Mouse (Mus musculus) megakaryocyte, embryonic 14.5 days (primary cell): ENCODE data around the gene Cdyl2. TPM values are rescaled to one million over a fixed set of nuclear protein-coding genes. Genes with fewer than 3 reads are reported as not detected.

ENCODE experiments used
- H3K27me3 ChIP-seq: replicated peaks from 2 replicates; pipeline ENCODE3; 2012; ENCODE audit warnings: inconsistent platforms
- H3K36me3 ChIP-seq: replicated peaks from 2 replicates; pipeline ENCODE3; 2012; ENCODE audit warnings: low read length, inconsistent platforms, mixed read lengths
- H3K4me1 ChIP-seq: 2 replicates; pipeline ENCODE4 v1.6.1; 2012; ENCODE audit warnings: inconsistent platforms
- H3K4me3 ChIP-seq: replicated peaks from 2 replicates; pipeline ENCODE3; 2012; ENCODE audit warnings: moderate library complexity, mild to moderate bottlenecking, inconsistent platforms
- H3K9me3 ChIP-seq: 2 replicates; pipeline ENCODE4 v1.6.1; 2012; ENCODE audit warnings: inconsistent platforms
- FLI1 ChIP-seq: IDR thresholded peaks from 2 replicates; pipeline ENCODE4 v1.6.1; 2012; ENCODE audit warnings: low read length, inconsistent platforms, mixed read lengths
- GATA1 ChIP-seq: IDR thresholded peaks from 3 replicates; pipeline ENCODE4 v1.6.1; 2012; ENCODE audit warnings: mixed read lengths, low read length, inconsistent platforms, borderline replicate concordance
- polyA plus RNA-seq: library from polyadenylated mRNA; stranded (reverse); fragments of >175 nt; gene quantifications from 2 replicates; pipeline ENCODE4 v1.2.3, GENCODE M21; 2012; ENCODE audit warnings: low replicate concordance; ENCODE audit not compliant: insufficient read depth

The Cdyl2 gene
- polyA plus RNA-seq, 1 experiment: 1.1 TPM

GRCm38 (mm10) chr8:116734176-116734575 is 1.4 kb upstream of the Cdyl2 start:
- Histone ChIP-seq H3K4me1 (peaks cover 22% of the 10 kb centered on the region), H3K4me3 (peak overlapping the region; percentile 35), H3K27me3 (peaks cover 51% of the 10 kb centered on the region), H3K36me3 (no peaks in the 10 kb centered on the region), H3K9me3 (peaks cover 4% of the 10 kb centered on the region)
- TF ChIP-seq FLI1 (no peak), GATA1 (no peak)

DNA sequence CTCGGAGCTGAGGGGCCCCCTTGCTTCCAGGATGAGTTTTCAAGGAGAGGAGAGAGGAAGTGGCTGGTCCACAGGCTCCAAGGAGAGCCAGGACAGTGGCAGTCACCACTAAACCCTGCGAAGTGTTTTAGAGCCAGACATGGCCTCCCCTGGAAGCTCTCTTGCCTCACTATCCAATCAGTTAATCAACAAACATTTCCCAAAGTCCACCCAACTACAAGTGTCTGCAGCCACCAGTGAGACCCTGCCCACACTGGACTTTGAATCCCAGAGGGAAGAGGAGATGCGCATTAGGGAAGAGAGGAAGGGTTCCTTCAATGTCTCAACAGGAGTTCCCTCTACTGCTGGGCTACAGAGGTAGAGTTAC is 840 bp upstream of the Cdyl2 start:
- peaks cover 2% of the 10 kb centered on the region for H3K36me3 ChIP-seq
- H3K4me1 ChIP-seq: peaks cover 22% of the 10 kb centered on the region
- peaks cover 7% of the 10 kb centered on the region for H3K9me3 ChIP-seq
- TF ChIP-seq GATA1: no peak
- no peak for TF ChIP-seq FLI1
- peaks cover 51% of the 10 kb centered on the region for H3K27me3 ChIP-seq
- peak overlapping the region; percentile 94 for H3K4me3 ChIP-seq

GRCm38 (mm10) chr8:116731976-116732683 is 661 bp downstream of the Cdyl2 start:
- Histone ChIP-seq H3K4me3 (peak overlapping the region; percentile 94), H3K36me3 (peaks cover 2% of the 10 kb centered on the region), H3K4me1 (peaks cover 22% of the 10 kb centered on the region), H3K27me3 (peaks cover 49% of the 10 kb centered on the region), H3K9me3 (peaks cover 12% of the 10 kb centered on the region)
- TF ChIP-seq FLI1 (no peak), GATA1 (no peak)

DNA sequence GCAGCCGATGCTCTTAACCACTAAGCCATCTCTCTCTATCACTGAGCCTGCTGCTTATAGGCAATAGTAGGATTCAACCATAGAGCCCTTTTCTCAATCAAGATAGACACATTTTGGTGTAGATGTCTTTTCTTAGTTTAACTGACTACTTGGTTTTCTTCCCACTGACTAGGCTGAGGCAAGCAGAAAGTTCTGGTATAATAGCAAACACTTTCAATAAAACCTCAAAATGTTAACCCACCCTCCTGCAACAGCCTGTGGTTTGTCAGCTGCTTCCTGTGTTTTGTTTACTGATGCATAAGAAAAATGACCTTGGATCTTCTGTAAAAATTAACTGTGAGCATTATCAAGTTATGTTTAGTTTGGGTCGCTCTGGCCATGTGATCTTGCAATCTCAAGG is 11.3 kb downstream of the Cdyl2 start:
- TF ChIP-seq FLI1 (no peak), GATA1 (no peak)
- Histone ChIP-seq H3K36me3 (no peaks in the 10 kb centered on the region), H3K4me1 (no peaks in the 10 kb centered on the region), H3K27me3 (no peaks in the 10 kb centered on the region), H3K9me3 (peaks cover 41% of the 10 kb centered on the region), H3K4me3 (no peak overlapping the region)

DNA sequence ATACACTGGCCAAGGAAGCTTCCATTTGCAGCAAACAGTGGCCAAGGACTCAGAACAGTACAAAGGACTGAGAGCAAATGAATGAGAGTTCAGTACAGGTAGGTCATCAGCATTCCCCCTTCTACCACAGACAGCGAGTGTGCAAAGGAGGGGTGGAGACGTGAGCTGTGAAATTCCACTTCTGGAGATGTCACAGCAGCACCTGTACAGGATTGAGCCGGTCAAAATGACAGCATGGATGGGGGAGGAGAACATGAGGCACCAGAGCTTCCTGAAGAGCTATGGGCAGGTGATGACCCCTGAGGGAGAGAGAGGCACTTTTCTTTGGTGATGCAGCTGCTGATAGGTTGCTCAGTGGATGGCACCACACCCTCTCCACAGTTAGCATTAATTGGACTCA is 25.3 kb downstream of the Cdyl2 start:
- Histone ChIP-seq H3K4me1 (no peaks in the 10 kb centered on the region), H3K4me3 (no peak overlapping the region), H3K27me3 (no peaks in the 10 kb centered on the region), H3K36me3 (no peaks in the 10 kb centered on the region), H3K9me3 (peaks cover 18% of the 10 kb centered on the region)
- TF ChIP-seq FLI1 (no peak), GATA1 (no peak)

DNA sequence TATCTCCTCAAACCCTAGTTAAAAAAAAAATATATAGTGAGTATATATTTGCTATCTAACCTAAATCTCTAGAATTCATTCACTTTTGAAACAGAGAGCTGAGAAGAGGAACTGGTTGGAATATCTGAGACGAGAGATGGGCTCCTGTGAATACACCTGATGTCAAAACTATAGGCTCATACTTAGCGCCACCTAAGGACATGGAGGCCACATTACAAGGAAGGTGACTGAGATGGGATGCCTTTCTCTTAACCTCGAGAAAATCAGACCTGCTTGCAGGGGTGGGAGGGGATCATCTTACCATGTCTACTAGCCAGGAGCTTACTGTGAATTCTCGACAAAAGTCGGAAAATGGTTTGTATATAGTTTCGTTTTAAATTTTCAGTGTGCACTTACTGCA is 30.3 kb downstream of the Cdyl2 start:
- Histone ChIP-seq H3K9me3 (peaks cover 23% of the 10 kb centered on the region), H3K4me1 (no peaks in the 10 kb centered on the region), H3K27me3 (no peaks in the 10 kb centered on the region), H3K4me3 (no peak overlapping the region), H3K36me3 (no peaks in the 10 kb centered on the region)
- TF ChIP-seq GATA1 (no peak), FLI1 (no peak)

GRCm38 (mm10) chr8:116692931-116693330 is 39.9 kb downstream of the Cdyl2 start:
- no peaks in the 10 kb centered on the region for H3K36me3 ChIP-seq
- no peak for TF ChIP-seq FLI1
- no peak for TF ChIP-seq GATA1
- peaks cover 18% of the 10 kb centered on the region for H3K9me3 ChIP-seq
- H3K27me3 ChIP-seq: no peaks in the 10 kb centered on the region
- H3K4me3 ChIP-seq: no peak overlapping the region
- H3K4me1 ChIP-seq: no peaks in the 10 kb centered on the region

DNA sequence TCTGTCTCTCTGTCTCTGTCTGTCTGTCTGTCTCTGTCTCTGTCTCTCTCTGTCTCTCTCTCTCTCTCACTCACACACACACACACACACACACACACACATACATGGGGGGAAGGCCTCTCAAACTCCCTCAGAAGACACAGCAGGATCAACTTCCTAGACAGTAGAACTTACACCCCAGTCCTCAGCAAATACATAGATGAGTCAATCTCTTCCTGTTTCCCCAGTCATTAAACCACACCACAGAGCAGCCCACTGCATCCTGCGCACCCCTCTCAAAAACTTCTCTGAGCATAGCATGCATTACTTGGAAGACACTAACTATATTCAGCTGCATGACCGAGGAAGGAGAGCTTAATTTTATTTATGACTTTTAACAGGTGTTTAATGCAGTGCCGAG is 43.0 kb downstream of the Cdyl2 start:
- Histone ChIP-seq H3K9me3 (peaks cover 40% of the 10 kb centered on the region), H3K4me1 (no peaks in the 10 kb centered on the region), H3K4me3 (no peak overlapping the region), H3K36me3 (no peaks in the 10 kb centered on the region), H3K27me3 (no peaks in the 10 kb centered on the region)
- TF ChIP-seq FLI1: no peak

- no peak for TF ChIP-seq GATA1
- TF ChIP-seq FLI1: no peak
- Histone ChIP-seq H3K4me1 (no peaks in the 10 kb centered on the region), H3K4me3 (no peak overlapping the region), H3K9me3 (peaks cover 52% of the 10 kb centered on the region), H3K27me3 (no peaks in the 10 kb centered on the region), H3K36me3 (no peaks in the 10 kb centered on the region)
Observed at GRCm38 (mm10) chr8:116676174-116676573, 56.6 kb downstream of the Cdyl2 start.

GRCm38 (mm10) chr8:116673966-116674805 is 58.6 kb downstream of the Cdyl2 start:
- TF ChIP-seq FLI1: no peak
- no peak for TF ChIP-seq GATA1
- Histone ChIP-seq H3K27me3 (no peaks in the 10 kb centered on the region), H3K4me3 (no peak overlapping the region), H3K9me3 (peaks cover 55% of the 10 kb centered on the region), H3K36me3 (no peaks in the 10 kb centered on the region), H3K4me1 (no peaks in the 10 kb centered on the region)
